Mouse (Mus musculus) gastrocnemius, postnatal 10 days (tissue): ENCODE results near the gene Capn13. TPM values are rescaled to one million over a fixed set of nuclear protein-coding genes. Genes with fewer than 3 reads are reported as not detected.
"Not testable (repeated sequence)": the region's sequence is repeated elsewhere in the genome, so short reads cannot be mapped to it uniquely, and the experiment has no call there.

ENCODE experiments used
- DNase-seq: peaks from one replicate; pipeline ENCODE4 v3.0.0; 2021; ENCODE audit warnings: mixed read lengths
- total RNA-seq, 2 experiments: library from RNA; stranded (reverse); gene quantifications; 2 replicates each; pipeline ENCODE4 v1.2.3; 2021

Capn13 gene
- total RNA-seq, 2 experiments from 2014 or later: not detected

DNA sequence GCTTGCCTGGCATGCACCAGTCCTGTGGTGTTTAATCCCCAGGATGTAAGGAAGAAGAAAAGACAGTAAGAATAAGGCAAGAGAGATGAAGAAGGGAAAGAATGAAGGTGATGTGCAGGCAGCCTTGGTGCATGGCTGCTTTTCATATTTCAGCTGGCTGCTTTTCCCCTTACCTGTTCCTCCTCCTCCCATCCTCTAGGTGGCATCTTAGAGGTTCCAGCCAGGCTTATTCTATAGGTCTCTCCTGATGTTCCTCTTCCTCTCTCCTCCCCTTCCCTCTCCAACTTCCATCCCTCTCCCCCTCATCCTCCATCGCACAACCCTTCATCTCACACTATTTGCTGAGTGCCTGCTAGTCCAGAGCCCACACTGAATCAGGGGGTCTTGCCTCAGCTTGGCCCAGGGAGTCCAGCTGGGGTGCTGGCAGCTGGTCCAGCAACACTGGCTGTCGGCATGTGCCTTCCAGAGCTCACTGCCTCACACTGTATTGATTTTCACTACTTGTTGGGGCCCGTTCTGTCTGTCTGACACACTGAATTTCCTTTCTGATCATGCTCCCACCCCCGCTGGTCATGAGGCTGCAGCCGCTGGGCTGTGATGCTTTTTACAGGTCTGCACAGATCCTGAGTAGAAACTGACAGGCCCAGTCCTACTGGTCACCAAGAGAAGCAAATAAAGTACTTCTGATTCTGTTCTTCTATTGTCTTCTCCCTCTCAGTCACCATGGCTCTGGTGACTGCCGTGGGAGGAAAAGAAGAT lies 56.9 kb downstream of the Capn13 start:
- DNase-seq: no peak

DNA sequence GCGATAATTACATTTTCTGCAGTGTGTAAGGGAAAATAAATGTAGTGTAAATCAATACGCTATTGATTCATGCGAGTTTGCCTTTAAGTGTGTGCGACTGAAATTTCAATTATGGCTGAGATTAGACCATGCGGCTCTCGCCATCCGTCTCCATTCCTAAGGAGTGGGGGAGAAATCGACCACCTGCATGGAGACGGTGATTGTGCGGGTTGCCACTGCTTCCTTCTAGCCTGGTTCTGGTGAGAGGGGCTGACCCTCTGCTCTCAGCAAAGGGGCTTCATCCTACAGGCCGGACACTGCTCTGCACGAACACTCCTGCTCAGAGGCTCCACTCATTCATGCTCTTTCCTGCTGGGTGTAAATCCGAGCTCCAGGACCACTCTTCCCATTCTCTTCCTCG lies 58.0 kb downstream of the Capn13 start:
- DNase-seq: no peak

DNA sequence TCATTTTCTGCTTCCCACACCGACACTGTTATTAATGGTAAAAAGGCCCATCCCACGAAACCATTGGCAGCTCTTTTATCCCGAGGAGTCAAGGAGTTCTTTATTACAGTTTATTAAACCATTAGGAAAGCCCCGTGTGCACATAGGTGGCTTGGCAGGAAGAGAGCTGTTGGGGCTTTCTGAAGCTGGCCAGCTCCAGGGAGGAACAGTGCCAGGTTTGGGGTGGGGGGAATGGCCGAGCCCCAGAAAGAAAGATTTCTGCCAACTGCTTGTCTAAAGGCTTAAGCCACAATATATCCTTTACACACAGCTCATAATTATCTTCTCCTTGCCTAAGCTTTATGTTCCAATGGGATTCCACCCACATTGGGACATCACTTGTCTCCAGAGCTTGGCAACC lies 71.6 kb downstream of the Capn13 start:
- DNase-seq: no peak

DNA sequence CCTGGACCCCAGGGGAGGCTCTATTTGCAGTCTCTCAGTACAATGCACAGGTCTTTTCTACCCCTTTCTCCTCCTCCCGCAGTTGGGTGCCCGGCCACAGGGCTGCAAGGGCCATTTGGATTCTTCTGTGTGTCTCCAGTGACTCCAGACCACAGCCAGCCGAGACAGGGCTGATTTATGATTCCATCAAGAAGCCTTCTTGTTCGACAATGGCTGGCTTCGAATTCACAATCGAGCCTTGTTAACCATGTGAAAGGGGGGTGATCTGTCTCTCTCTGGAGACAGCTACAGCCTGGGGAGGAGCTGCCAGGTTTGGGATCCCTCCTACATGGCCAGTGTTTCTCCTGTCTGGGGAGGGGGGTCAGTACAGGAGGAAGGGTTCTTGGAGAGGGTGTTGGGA lies 75.4 kb downstream of the Capn13 start:
- no peak for DNase-seq

DNA sequence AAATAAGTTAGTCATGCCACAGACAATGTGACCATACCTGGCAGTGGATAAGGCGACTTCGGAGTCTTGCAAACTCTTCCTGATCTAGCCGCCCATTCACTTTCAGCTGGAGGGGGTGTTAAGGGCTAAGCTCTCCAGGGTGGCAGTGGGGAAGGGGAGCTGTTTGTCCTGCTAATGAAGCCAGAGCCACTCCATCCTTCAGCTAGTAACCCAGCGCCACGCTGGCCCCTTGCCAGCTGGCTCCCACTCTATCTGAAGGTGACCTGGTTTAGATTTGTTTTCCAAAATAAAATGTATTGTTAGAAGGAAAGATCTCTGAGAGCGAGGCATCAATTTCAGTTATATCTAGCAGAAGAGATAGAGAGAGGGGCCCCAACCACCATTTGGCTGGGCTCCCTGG lies 75.9 kb downstream of the Capn13 start:
- no peak for DNase-seq

DNA sequence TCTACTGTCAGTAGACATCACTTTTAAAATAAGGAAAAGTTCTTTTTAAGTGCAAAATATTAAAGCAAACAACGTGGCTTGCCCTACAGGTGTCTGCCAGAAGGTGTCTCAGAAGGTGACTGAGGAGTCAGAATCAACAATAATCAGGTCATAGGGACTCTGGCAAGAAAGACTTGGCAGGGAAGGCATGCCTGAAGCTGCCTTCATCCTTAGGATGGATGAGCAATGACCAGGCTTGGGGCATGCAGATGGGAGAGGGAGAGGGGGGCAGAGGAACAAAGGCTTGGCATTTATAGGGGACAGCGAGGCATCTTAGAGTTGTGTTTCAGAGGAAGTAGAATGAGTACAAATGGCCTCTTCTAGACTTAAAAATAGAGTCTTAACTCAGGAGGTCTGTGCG lies 76.7 kb downstream of the Capn13 start:
- DNase-seq: no peak

DNA sequence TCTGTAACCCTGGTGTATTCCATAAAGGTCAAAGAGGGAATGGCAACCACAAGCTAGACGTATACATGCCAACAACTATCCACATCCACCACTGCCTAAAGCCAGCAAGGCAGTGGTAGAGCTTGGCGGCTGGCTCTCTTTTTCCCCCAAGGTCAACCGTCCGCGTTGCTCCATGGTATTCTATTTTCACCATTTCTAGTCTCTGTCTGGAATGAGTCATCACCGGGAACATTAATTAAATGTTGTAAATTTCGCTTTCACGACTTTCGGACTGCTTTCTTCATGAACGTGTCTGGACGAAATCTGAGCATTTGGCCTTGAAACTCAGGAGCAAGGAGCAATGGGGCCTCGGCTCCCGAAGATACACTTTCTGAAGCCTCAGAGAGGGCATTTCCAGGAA lies 85.9 kb downstream of the Capn13 start:
- no peak for DNase-seq

DNA sequence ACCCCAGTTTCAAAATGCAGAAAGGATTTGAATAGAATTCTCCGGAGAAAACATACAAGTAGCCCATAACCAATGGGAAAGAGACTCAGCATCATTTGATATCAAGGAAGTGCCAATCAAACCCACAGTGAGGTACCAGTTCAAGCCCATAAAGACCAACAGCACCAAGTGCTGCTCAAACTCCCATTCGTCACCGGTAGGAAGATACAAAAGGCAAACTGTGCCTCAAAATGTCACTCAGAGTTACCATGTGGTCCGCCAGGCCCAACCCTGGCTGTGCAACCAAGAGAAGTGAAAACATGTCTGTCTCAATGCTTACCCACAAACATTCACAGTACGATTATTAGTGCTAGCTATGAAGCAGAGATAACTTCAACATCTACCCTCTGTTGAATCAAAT lies 89.2 kb downstream of the Capn13 start:
- no peak for DNase-seq

DNA sequence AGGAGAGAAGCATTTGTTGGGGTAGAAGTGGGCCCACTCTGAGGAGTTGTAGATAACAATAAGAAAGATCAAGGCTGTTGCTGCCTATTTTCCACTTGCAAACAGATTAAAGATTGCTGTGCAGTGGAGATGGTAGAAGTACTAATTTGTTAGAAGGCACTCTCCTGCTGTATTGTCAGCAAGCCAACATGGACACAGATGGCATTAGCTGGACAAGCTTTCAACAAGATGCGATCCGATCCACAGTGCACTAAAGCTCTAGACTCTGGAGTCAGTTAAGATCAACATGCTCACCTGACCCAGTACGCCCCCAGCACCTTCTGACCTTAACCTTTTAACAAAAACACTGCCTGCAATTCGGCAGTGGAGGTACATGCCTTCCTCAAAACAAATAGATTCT lies 92.0 kb downstream of the Capn13 start:
- DNase-seq: no peak

DNA sequence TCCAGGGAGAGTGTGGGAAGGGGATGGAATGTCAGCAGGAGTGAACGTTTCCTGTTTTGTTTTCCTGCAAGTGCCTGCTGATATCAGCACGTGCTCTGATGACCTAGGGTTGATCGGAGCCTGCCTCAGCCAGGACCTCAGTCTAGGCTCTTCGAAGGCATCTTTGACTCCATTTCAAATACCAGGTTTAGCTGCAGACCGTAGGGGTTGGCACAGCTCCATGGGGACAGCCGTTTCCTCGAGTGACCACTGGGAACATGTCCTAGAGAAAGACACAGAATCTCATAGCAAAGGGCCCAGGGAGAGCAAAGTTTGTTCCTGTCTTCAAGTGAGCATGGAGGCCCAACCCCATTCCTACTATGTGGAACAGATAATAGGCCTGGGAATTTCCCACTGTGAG lies 94.0 kb downstream of the Capn13 start:
- no peak for DNase-seq

DNA sequence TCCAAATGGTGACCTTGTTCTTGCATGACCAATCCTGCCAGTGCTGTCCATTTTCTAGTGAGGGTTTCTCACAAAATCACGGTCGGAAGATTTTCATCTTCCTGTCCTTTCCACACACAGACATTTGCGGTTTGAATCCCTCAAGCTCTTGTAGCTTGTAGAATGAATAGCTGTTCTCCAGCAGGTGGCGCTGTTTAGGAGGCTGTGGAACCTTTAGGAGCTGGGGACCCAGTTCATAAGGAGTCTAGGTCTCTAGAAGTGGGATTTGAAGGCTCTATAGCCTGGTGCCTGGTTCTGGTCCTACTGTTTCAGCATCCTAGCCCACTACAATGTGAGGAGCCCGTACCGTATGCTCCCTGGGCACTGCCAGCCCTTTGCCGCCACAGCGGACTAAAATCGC lies 95.0 kb downstream of the Capn13 start:
- peak; percentile 59 for DNase-seq

DNA sequence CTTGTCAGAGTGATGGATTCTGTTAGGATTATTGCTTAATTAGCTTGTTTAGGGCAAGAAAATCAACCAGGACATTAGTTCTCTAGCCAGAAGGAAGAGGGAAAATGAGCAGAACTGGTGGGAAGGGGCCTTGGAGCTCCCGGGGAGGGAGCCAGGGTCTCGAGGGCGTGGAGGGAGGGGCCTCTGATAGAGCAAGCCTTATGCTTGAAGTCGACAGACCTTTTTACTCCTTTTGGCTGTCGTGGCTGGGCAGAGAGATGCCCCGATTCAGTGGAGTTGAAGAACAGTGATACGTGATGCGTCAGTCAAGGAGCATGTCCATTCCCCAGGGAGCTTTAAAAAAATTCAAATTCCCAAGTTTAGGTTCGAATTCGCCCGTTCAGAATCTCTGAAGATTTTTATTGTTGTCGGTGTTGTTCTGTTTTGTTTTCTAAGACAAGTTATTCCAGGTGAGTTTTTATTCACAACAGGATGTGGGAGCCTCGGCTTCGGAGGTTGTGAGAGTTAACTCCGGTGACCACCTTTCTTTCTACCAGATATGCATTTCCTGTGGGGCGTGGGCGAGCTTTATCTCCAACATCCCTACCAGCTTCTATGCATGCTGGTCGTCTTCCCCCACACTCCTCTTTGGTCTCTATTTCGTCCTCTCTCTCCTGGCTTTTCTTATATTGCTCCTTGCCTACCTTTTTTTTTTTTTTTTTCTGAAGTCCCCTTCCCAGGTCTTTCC lies 96.4 kb downstream of the Capn13 start:
- no peak for DNase-seq

DNA sequence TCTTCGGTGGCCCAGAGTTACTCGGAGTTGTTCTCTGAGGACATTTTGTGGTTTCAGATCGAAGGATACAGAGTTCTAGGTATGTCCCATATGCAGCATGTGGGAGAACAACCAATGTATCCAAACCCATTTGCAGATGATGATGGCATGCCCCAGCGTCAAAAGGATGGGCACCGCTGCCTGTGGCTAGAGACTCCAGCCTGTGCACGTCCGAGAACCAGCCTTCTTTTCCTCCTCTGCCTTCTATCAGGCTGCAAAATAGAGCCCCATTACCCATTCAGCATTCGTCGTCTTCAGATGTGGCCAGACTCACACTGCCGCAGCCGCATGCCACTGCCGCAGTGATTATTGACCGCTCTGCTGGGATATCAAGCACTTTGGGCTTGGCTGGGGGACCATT lies 97.0 kb downstream of the Capn13 start:
- no peak for DNase-seq

DNA sequence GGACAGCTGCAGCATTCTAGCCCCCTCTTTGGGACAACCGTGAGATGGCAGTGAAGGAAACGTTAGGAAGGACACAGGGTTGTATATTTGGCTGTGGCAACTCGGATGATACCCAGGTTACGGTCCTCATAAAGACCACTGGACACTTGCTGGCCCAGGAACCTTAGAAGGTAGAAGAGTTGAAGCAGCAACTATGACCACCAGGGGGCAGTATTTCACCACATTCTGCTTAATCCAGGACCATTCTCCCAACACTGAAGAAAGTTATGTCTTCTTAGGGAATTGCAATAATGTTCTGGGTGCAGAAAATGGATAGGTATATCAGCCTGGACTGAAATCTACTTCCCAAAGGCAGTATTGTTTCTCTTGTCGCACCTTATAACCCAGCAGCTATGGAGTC lies 97.4 kb downstream of the Capn13 start:
- DNase-seq: peak; percentile 74

DNA sequence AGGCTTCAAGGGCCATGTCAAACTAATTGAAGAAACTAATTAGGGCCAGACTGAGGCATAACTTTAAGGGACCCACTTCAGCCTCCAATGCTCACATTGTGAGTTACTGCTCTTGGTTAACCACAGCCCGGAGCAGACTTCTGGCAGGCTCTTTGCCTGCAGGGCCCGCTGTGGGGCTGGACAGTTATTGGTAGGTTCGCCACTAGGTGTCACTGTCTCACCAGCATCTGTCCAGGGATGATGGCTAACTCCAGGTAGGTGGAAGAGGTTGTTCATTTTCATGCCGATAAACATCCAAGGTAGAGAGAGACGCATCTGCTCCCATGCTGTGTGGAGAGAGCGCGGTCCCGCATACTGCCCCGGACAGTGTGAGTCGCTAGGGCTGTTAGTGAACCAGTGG lies 98.6 kb downstream of the Capn13 start:
- DNase-seq: peak; percentile 74

DNA sequence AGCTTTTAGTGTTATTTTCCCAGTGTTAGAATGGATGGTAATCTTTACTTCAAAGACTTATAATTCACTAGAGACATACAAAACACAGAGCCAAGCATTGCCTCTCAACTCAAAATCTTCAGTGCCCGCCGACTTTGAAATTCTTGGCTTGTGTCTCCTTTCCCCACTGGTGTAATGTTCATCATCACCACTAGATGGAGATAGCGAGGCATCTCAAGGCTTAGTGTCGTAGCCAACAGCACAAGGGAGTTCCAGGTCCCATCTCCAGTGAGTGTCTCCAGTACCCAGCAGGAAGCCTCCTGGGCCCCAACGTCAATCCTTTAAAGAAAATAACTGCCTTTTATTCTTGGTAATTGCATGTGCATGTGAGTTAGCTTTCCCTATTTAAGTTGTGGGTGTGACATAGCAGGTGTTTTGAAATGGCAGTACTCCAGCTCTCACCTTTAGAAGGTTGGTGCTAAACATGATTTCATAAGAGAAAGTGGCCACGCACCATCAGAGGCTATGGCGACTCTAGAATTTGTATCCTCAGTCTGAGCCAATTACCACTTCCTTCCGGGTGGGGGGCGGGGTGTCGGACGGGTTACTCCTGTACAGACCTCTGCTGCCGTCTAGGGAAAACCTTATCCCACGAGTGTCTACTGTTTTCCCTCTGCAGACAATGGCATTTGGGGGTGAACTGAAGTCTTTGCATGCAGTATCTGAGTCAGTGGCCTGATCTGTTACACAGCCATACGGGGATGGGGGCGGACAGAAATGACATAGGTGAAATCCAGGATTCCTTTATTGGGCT lies 99.2 kb downstream of the Capn13 start:
- DNase-seq: peak; percentile 53

DNA sequence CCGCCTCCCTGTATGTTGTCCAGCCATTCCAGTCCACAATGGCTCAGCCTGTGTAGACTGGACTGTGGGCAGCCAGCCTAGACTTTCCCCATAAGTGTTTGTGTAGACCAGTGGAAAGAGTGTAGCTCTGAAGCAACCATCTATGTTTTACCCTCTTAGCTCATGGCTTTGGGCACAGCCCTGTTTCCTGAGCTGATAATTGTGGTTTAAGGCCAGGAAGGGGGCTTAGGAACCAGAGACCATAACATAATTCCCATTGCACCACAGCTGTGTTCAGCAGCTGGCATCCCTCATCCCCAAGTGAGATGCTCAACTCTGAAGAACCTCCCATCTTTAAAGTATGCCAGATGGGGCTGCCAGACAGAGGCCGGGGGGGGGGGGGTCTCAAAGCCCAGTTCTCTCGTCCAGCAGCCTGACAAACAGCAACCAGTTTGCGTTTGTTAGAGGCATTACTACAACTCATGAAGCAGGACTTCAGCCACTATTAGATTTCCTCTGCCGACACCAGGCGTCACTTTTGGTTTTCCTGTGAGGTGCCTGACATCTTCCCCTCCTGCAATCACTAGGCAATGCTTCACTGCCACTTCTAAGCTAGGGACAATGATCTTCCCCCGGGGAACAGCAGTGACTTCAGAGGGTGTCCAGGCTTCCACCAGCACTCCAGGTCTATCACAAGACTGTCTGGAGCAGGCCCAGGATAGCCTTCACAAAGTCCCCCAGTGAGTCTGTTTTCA lies 100.4 kb downstream of the Capn13 start:
- no peak for DNase-seq

DNA sequence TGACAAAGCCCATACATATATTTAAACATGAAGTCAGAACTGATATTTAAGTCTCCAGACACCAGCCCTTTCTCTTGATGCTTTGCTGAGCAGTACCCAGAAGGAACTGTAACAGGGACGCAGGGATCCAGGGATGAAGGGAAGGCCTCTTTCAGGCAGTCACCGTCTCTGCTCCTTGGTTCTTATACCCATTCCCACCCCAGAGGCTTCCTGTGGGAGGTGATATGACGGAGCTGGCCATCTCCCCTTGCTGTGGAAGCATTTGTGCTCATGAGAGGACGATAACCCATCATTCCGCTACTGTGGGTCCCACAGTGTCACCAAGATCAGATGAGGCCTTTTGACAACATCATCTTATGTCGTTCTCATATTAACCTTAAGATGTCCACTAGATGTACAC lies 101.7 kb downstream of the Capn13 start:
- no peak for DNase-seq

DNA sequence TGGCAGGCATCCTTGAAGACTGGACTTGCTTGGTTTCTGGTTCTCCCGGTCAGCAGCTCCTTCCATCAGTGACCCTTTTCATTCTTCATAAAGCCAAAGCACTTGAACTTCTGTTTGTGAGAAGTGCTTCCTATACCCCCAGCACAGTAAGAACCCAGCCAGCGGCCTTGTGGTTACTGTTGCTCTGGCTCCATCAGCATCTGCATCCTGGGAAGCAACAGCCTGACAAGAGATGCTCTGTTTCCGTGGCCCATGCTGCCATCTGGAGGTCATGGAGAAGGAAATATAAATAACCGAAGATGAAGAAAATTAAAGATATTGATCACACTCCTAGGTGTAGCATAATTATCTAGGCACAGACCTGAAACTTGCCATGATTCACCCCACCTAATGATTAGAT lies 103.8 kb downstream of the Capn13 start:
- DNase-seq: peak; percentile 48

DNA sequence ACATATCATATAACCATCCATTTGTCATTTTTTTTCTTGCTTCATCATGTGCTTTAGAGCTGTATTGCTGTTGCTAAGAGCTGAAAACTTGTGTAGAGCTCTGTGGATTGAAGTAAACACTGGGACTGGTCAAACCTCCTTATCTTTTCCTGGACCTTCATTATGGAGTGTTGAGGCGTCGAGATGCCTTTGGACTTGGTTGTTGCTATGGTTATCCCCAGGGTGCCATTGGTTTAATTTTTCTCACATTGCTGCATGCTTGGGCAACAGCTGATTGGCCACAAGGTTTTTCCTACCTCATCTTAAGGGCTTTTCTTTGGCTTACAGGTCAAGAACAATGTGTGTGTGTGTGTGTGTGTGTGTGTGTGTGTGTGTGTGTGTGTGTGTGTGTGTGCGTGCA lies 107.4 kb downstream of the Capn13 start:
- no peak for DNase-seq

DNA sequence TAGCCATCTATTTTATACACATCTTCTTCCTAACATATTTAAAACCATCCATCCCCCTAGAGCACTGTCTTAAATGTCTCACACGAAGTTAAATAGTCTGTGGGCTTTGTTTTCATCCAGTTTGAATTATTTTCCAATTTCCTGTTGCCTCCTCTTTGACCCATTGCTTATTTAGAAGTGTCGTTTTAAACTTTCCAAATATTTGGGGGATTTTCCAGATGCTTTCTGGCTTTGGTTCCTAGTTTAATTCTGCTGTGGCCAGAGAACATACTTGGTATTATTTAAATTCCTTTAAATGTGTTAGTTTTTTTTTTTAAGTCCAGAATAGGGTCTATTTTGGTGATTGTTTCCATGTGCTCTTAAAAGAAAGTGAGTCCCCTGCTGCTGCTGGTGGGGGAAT lies 116.4 kb downstream of the Capn13 start:
- DNase-seq: no peak

DNA sequence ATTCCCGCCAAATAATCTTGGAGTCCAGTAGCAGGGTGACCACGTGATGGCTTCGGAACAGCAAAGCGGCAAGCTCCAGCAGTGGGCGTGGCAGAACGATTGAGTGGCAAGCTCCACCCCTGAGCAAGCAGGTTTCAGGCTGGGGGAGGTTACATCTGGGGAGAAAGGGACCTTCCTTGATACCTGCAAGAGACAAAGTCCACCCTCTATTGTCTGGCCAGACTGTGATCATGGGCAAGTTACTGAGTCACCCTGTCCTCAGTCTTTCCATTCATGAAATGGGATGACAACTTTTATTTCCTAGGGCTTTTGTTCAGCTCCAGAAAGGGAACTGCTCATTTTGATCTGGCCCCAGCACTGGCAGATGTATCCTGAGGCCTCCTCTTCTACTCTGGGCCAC lies 118.0 kb downstream of the Capn13 start:
- not testable (repeated sequence) for DNase-seq

DNA sequence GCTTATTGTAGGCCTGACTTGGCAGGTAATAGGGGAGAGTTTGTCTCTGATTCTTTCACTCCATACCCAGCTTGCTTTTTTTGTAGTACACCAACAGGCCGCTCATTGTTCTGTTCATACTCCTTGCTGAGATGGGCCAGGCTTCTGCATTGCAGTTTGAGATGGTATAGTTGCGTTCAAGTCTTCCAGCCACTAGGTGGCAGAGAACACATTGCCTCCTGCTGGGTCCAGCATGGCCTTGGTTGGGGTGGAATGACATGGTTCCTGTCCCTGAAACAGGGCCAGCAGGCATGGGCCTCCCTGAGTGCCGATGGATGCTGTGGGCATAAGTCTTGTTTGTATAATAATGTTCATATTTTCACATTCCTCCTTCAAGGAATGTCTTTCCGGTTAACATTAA lies 122.9 kb downstream of the Capn13 start:
- no peak for DNase-seq
